12 mouse cellular contexts compared by ENCODE assay signal in the genomic region with DNA sequence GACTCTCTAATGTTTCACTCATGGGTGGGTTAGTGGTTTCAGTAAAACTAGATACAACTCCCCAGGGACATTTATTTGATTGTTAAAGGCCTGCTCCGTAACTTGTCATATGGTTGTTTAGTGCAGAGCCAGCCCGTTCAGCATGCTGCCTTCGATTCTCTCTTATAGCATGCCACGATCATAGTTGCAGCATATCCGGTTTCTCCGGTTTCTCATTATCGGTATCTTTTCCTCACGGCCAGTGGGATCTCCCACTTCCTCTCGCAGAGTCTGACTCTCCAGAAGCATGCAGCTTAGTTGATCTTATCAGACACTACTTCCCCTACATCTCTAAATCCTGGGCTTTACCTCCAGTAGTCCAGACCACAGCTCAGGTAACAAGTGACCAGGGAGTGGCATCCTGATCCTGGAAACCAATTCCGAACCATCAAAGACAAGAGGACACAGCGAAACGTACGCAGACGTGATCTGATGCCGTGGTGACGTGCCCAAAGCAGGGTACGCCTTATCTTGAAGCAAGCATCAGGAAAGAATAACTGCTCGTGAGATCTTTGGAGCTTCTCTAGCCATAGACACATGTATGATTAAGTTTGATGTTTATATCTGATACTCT.
DNase-seq lines count a peak whose midpoint lies in the region; ATAC-seq and TF ChIP-seq lines count a peak whose summit lies in the region.
"Had no signal": no experiment of that assay in that cellular context is flagged by ENCODE, and none has a peak within 500 bp of the region (broad histone marks: within the 10 kb centered on the region; RNA-seq: fewer than 3 reads in every experiment).

No protein-coding gene starts in this region.

- no peaks in the 10 kb centered on the region for H3K36me3 ChIP-seq in kidney, postnatal 0 days (ENCODE audit: insufficient read depth, low read length)
- H3K36me3 ChIP-seq: forebrain, embryonic 12.5 days; neural tube, embryonic 13.5 days had no signal

- H3K4me1 ChIP-seq in kidney, postnatal 0 days (replicated peaks; ENCODE audit: insufficient read depth, low read length): 0 out of 2 replicates have a peak, but pooled peaks cover 5% of the 10 kb centered on the region

- 53% methylated on average over 18 of the region's 18 CpGs for WGBS in kidney, postnatal 0 days

- no peaks in the 10 kb centered on the region for H3K9me3 ChIP-seq in kidney, postnatal 0 days (replicated peaks; ENCODE audit: low read length)
- H3K9me3 ChIP-seq: forebrain, embryonic 12.5 days; neural tube, embryonic 13.5 days had no signal

- H3K4me3 ChIP-seq in kidney, postnatal 0 days (replicated peaks; ENCODE audit: low read depth, low read length): no peak overlapping the region
- H3K4me3 ChIP-seq: forebrain, embryonic 12.5 days; neural tube, embryonic 13.5 days had no signal

- H3K4me2 ChIP-seq in kidney, postnatal 0 days (ENCODE audit: low read length): peak overlapping the region; percentile 21; the same call in 1 of the 2 replicates
- H3K4me2 ChIP-seq: forebrain, embryonic 12.5 days; neural tube, embryonic 13.5 days had no signal

- H3K27ac ChIP-seq in kidney, postnatal 0 days: no peak overlapping the region
- H3K27ac ChIP-seq: forebrain, embryonic 12.5 days; neural tube, embryonic 13.5 days had no signal

- TF ChIP-seq CTCF in kidney, postnatal 0 days (IDR thresholded peaks at IDR 0.05; ENCODE audit: low read depth): no peak

- DNase-seq in kidney, postnatal 0 days (ENCODE audit: low spot score): no peak
- no peak for DNase-seq in kidney, postnatal 4 days
- peak; percentile 49 for DNase-seq in T-cell, adult 2 months (ENCODE audit: low spot score)
- no peak for DNase-seq in testis, postnatal 14 days (ENCODE audit: low spot score)
- DNase-seq in spleen, postnatal 14 days (ENCODE audit: low spot score in 2 of 2): no peak
- DNase-seq: adrenal gland, postnatal 36 days; cerebellum, postnatal 36 days; spleen, adult 18-20 months had no signal

- ATAC-seq in kidney, postnatal 0 days (replicated peaks; ENCODE audit: low FRiP score, low read depth): no peak
- ATAC-seq in granulocyte monocyte progenitor cell, adult 5-6 weeks (replicated peaks; ENCODE audit: poor library complexity, severe bottlenecking): peak; percentile 66
- peak; percentile 55 for ATAC-seq in megakaryocyte, adult 5-6 weeks (ENCODE audit: poor library complexity, severe bottlenecking)

- H3K9ac ChIP-seq in kidney, postnatal 0 days (ENCODE audit: low read depth, low read length): no peak overlapping the region
- H3K9ac ChIP-seq: forebrain, embryonic 12.5 days; neural tube, embryonic 13.5 days had no signal

- no peaks in the 10 kb centered on the region for H3K27me3 ChIP-seq in kidney, postnatal 0 days (ENCODE audit: insufficient read depth, low read length)
- H3K27me3 ChIP-seq: forebrain, embryonic 12.5 days; neural tube, embryonic 13.5 days had no signal
